Mouse (Mus musculus): ENCODE data around the gene Arl16.

DNA sequence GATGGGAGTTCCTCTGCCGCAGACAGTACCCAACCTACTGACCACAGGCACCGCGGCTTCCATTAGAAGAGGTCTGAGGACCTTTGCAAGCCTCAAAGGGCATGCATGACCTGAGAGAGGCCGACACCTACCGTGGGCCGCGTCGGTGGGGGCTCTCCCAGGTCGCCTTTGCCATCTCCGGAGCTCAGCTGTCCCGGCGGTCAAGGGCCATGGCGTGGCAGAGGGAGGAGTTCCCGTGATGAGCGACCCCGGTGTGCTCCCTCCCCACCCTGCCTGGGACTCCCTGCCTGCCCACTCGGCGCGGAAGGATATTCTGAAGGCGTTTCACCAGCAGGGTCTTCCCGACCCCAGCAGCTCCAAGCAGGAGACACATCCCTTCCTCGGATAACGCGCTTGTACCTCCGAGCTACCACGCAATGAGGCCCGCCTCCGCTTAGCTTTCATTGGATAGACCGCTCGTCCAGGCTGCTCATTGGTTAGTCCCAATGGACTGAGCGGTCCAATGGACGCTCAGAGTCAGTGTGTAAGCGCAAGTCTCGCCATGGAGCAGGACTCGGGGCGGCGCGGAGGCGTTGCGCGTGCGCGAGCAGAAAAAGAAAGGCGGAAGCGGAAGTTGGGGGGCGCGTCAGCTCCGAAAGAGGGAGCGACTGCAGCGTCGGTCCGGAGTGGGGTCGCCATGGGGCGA is at the start of gene Arl16:
- no peak for TF ChIP-seq CTCF (conservative IDR thresholded peaks at IDR 0.05; ENCODE audit: low read length)
- no peak for TF ChIP-seq POU5F1 (IDR thresholded peaks at IDR 0.05; ENCODE audit: borderline replicate concordance, low read length)
- TF ChIP-seq NANOG (IDR thresholded peaks at IDR 0.05; ENCODE audit: borderline replicate concordance, low read length) = no peak
